Mouse (Mus musculus) hindbrain, embryonic 12.5 days (tissue): ENCODE measurements around the gene Cdk20. TPM values are rescaled to one million over a fixed set of nuclear protein-coding genes. Genes with fewer than 3 reads are reported as not detected.
A peak's percentile ranks its signal among the peaks of the same experiment; 100 is the strongest.
"Not testable (repeated sequence)": the region's sequence is repeated elsewhere in the genome, so short reads cannot be mapped to it uniquely, and the experiment has no call there.

Experiments
- ATAC-seq: fragments of 200-750 bp; cut with Nextera tagmentation; 2 replicates; pipeline ENCODE4 v1.8.0; 2017; ENCODE audit warnings: moderate TSS enrichment; ENCODE audit not compliant: low FRiP score
- H3K27ac ChIP-seq: fragments of 300-500 bp; sonication (generic); 2 replicates; pipeline ENCODE4 v1.5.1; 2016; ENCODE audit warnings: mild to moderate bottlenecking
- H3K27me3 ChIP-seq: fragments of 300-500 bp; sonication (generic); 2 replicates; pipeline ENCODE4 v1.6.1; 2016; ENCODE audit warnings: mild to moderate bottlenecking
- H3K36me3 ChIP-seq: fragments of 300-500 bp; sonication (generic); 2 replicates; pipeline ENCODE4 v1.6.1; 2016; ENCODE audit warnings: mild to moderate bottlenecking
- H3K4me1 ChIP-seq: fragments of 300-500 bp; sonication (generic); 2 replicates; pipeline ENCODE4 v1.6.1; 2016
- H3K4me2 ChIP-seq: fragments of 300-500 bp; sonication (generic); replicated peaks from 2 replicates; pipeline ENCODE4 v1.6.1; 2016; ENCODE audit warnings: mild to moderate bottlenecking
- H3K4me3 ChIP-seq: fragments of 300-500 bp; sonication (generic); 2 replicates; pipeline ENCODE4 v1.5.1; 2016; ENCODE audit warnings: mild to moderate bottlenecking
- H3K9ac ChIP-seq: fragments of 300-500 bp; sonication (generic); 2 replicates; pipeline ENCODE4 v1.6.1; 2016; ENCODE audit warnings: mild to moderate bottlenecking, moderate library complexity
- H3K9me3 ChIP-seq: fragments of 300-500 bp; sonication (generic); replicated peaks from 2 replicates; pipeline ENCODE4 v1.6.1; 2016; ENCODE audit warnings: mild to moderate bottlenecking
- WGBS: fragments of 180-500 bp; shearing (Covaris S2); methylation state at CpG from one replicate; pipeline ENCODE4 v1.1.7; 2016; 5-methylcytosine and 5-hydroxymethylcytosine counted together
- polyA plus RNA-seq: library from polyadenylated mRNA; unstranded; fragments of >200 nt; fragmentation: Nextera tagmentation; extraction: Ambion mirVana; gene quantifications from 2 replicates; pipeline ENCODE4 v1.2.1, GENCODE M21; 2016

The Cdk20 gene
- polyA plus RNA-seq, 1 experiment from 2014 or later = 12.7 TPM

- H3K4me3 ChIP-seq = no peak overlapping the region
- H3K9ac ChIP-seq = no peak overlapping the region
- no peaks in the 10 kb centered on the region for H3K9me3 ChIP-seq
- no peak overlapping the region for H3K27ac ChIP-seq
- H3K27me3 ChIP-seq = no peaks in the 10 kb centered on the region
- H3K4me2 ChIP-seq = no peak overlapping the region
- H3K4me1 ChIP-seq = peaks cover 9% of the 10 kb centered on the region
- no peak for ATAC-seq
- 17% methylated on average over 1 of the region's 1 CpGs for WGBS
- no peaks in the 10 kb centered on the region for H3K36me3 ChIP-seq
Observed at GRCm38 (mm10) chr13:64429328-64429727, 2.8 kb upstream of the Cdk20 start.

DNA sequence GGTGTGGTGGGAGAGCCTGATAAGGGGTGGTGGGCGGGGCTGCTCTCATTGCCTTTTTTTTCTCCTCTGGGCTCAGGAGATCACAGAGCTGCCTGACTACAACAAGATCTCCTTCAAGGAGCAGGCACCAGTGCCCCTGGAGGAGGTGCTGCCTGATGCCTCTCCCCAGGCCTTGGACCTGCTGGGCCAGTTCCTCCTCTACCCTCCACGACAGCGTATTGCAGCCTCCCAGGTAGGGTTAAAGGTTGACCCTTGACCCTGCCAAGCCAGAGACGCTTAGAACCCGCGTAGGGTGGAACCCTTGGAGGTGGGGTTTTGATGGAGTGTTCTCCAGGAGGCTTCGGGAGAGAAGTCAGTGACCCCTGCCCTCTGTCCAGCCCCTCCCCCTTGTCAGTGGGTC is 5.7 kb downstream of the Cdk20 start:
- H3K9me3 ChIP-seq = no peaks in the 10 kb centered on the region
- H3K27me3 ChIP-seq = no peaks in the 10 kb centered on the region
- WGBS = 73% methylated on average over 7 of the region's 7 CpGs
- H3K36me3 ChIP-seq = no peaks in the 10 kb centered on the region
- H3K4me2 ChIP-seq = no peak overlapping the region
- no peak overlapping the region for H3K9ac ChIP-seq
- no peak for ATAC-seq
- H3K4me1 ChIP-seq = peaks cover 6% of the 10 kb centered on the region; the same call in 1 of the 2 replicates
- H3K27ac ChIP-seq = no peak overlapping the region
- no peak overlapping the region for H3K4me3 ChIP-seq

DNA sequence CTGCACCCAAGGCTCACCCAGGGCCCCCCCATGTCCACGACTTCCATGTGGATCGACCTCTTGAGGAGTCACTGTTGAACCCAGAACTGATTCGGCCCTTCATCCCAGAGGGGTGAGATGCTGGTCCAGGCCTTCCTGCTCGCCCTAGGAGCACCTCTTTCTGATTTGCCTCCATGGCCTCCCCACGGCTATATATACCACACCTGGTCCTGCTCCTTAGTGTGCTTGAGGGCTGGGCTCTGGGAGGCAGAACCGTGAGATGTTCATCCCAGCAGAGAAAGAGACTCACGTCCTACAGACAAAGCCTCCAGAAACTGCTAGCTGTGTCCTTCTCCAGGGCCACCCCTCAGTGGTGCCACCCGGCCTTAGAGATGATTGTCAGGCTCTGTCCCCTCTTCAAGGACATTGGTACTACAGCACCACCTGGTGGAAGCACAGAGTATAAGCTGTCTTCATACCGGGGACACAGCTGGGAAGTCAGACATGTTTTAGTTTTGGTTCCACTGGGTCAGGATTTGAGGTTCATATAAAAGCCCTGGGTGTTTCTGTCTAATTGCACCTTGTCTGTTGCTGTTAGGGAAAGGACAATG is 6.8 kb downstream of the Cdk20 start:
- H3K4me2 ChIP-seq = no peak overlapping the region
- H3K4me1 ChIP-seq = no peaks in the 10 kb centered on the region
- no peak overlapping the region for H3K27ac ChIP-seq
- H3K36me3 ChIP-seq = no peaks in the 10 kb centered on the region
- no peaks in the 10 kb centered on the region for H3K27me3 ChIP-seq
- H3K9me3 ChIP-seq = no peaks in the 10 kb centered on the region
- WGBS = 53% methylated on average over 9 of the region's 9 CpGs
- H3K9ac ChIP-seq = no peak overlapping the region
- ATAC-seq = peak; percentile 41
- H3K4me3 ChIP-seq = no peak overlapping the region

DNA sequence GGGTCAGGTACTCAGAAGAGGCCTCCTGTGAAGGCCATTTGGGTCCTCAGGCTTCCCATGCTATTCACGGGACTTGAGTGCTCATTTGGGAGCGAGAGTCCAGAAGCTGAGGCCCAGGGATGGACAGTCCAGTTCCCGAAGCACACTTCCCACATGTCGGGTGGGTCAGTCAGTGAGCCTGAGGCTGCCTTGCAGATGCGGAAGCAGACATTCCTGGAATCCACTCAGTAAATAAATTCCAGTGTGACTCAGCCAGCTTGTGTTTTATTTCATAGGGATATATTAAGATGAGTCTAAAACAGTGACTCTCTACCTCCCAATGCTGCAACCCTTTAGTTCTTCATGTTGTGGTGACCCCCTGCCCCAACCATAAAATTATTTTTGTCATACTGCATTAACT is 7.4 kb downstream of the Cdk20 start:
- H3K9ac ChIP-seq = no peak overlapping the region
- no peaks in the 10 kb centered on the region for H3K4me1 ChIP-seq
- no peak overlapping the region for H3K4me2 ChIP-seq
- H3K9me3 ChIP-seq = no peaks in the 10 kb centered on the region
- no peaks in the 10 kb centered on the region for H3K36me3 ChIP-seq
- no peak overlapping the region for H3K4me3 ChIP-seq
- no peak; the same call in 1 of the 2 replicates for ATAC-seq
- no peak overlapping the region for H3K27ac ChIP-seq
- no peaks in the 10 kb centered on the region for H3K27me3 ChIP-seq
- WGBS = 78% methylated on average over 5 of the region's 5 CpGs

DNA sequence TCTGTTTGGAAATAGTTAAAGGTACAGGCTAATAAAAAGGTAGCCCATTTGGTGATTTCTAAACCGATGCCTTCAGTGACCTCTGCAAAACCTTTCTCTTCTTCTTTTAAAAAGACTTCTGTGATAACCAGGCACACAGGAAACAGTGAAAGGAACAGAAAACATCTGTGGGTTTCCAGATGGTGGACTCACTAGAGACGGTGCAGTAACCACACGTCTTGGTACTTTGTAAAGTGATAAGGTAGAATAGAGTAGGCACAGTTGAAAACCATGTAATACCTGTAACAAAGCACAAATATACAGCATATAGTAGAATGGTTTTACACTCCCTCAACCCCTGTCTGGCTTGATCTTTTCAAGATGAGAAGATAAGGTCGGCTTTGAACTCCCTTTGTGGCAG is 8.5 kb downstream of the Cdk20 start:
- H3K9me3 ChIP-seq = no peaks in the 10 kb centered on the region
- 84% methylated on average over 4 of the region's 4 CpGs for WGBS
- ATAC-seq = no peak
- no peak overlapping the region for H3K9ac ChIP-seq
- H3K27me3 ChIP-seq = no peaks in the 10 kb centered on the region
- no peaks in the 10 kb centered on the region for H3K36me3 ChIP-seq
- no peaks in the 10 kb centered on the region for H3K4me1 ChIP-seq
- H3K4me3 ChIP-seq = no peak overlapping the region
- no peak overlapping the region for H3K27ac ChIP-seq
- no peak overlapping the region for H3K4me2 ChIP-seq

GRCm38 (mm10) chr13:64443263-64443894 is 11.3 kb downstream of the Cdk20 start:
- H3K4me1 ChIP-seq = no peaks in the 10 kb centered on the region
- WGBS = 63% methylated on average over 4 of the region's 4 CpGs
- H3K9ac ChIP-seq = no peak overlapping the region
- H3K36me3 ChIP-seq = no peaks in the 10 kb centered on the region
- no peak overlapping the region for H3K4me2 ChIP-seq
- no peaks in the 10 kb centered on the region for H3K9me3 ChIP-seq
- no peak overlapping the region for H3K27ac ChIP-seq
- ATAC-seq = peak; percentile 39; the same call in 1 of the 2 replicates
- no peak overlapping the region for H3K4me3 ChIP-seq
- H3K27me3 ChIP-seq = no peaks in the 10 kb centered on the region

GRCm38 (mm10) chr13:64445254-64445920 is 13.3 kb downstream of the Cdk20 start:
- Histone ChIP-seq H3K27me3 (no peaks in the 10 kb centered on the region), H3K4me3 (no peak overlapping the region), H3K4me2 (no peak overlapping the region), H3K9ac (no peak overlapping the region), H3K4me1 (no peaks in the 10 kb centered on the region), H3K9me3 (no peaks in the 10 kb centered on the region), H3K36me3 (no peaks in the 10 kb centered on the region), H3K27ac (no peak overlapping the region)
- WGBS = 81% methylated on average over 9 of the region's 9 CpGs
- ATAC-seq = no peak

DNA sequence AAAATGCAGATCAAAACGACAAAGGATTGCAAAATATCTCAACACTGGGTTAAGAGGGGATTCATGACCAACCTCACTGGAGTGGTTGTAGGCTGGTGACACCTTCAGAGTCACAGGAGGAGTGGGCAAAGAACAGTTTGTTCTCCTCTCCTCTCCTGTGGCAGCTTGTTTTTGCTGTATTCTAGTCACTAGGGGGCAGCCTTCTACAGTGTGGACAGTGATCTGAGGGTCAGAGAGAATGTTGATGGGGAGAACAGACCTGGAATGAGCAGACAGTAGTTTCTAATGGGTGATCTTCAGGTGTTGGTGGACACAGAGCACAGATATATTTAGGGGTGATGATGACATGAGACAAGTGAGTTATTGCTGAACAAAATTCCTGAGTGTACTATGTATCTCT is 15.8 kb downstream of the Cdk20 start:
- Histone ChIP-seq H3K4me2 (no peak overlapping the region), H3K27ac (no peak overlapping the region), H3K9me3 (no peaks in the 10 kb centered on the region), H3K36me3 (no peaks in the 10 kb centered on the region), H3K9ac (no peak overlapping the region), H3K4me3 (no peak overlapping the region), H3K4me1 (no peaks in the 10 kb centered on the region), H3K27me3 (no peaks in the 10 kb centered on the region)
- 4% methylated on average over 1 of the region's 1 CpGs for WGBS
- ATAC-seq = no peak

DNA sequence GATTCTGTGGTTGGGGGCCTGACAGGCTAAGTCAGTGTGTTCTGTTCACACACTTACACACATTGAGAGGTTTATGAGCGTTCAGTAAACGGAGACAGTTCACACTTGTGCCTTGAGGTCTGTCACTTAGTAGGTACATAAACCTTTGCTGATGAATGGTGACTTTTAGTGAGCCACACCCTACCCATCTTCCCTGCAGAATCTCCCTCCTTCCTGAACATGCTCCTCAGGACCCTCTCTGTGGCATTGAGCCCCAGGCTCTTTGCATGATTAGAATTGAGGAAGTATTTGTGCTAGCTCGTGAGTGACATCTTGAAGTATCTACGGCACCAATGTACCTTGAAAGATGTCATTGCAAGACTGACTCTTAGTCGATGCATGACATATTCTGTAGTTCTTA is 16.6 kb downstream of the Cdk20 start:
- no peaks in the 10 kb centered on the region for H3K36me3 ChIP-seq
- no peaks in the 10 kb centered on the region for H3K4me1 ChIP-seq
- H3K4me2 ChIP-seq = no peak overlapping the region
- no peak for ATAC-seq
- no peaks in the 10 kb centered on the region for H3K27me3 ChIP-seq
- 83% methylated on average over 5 of the region's 5 CpGs for WGBS
- no peak overlapping the region for H3K9ac ChIP-seq
- no peak overlapping the region for H3K27ac ChIP-seq
- H3K4me3 ChIP-seq = no peak overlapping the region
- H3K9me3 ChIP-seq = no peaks in the 10 kb centered on the region

GRCm38 (mm10) chr13:64450001-64450794 is 18.1 kb downstream of the Cdk20 start:
- Histone ChIP-seq H3K36me3 (no peaks in the 10 kb centered on the region), H3K9me3 (no peaks in the 10 kb centered on the region), H3K4me1 (no peaks in the 10 kb centered on the region), H3K9ac (no peak overlapping the region), H3K27me3 (no peaks in the 10 kb centered on the region), H3K4me2 (no peak overlapping the region), H3K4me3 (no peak overlapping the region), H3K27ac (no peak overlapping the region)
- 84% methylated on average over 7 of the region's 7 CpGs for WGBS
- ATAC-seq = no peak

GRCm38 (mm10) chr13:64457225-64457978 is 25.3 kb downstream of the Cdk20 start:
- H3K36me3 ChIP-seq, H3K27ac ChIP-seq, H3K4me2 ChIP-seq, ATAC-seq, H3K4me1 ChIP-seq, H3K27me3 ChIP-seq, H3K9ac ChIP-seq, H3K4me3 ChIP-seq, H3K9me3 ChIP-seq: not testable (repeated sequence)
- 92% methylated on average over 19 of the region's 19 CpGs for WGBS

DNA sequence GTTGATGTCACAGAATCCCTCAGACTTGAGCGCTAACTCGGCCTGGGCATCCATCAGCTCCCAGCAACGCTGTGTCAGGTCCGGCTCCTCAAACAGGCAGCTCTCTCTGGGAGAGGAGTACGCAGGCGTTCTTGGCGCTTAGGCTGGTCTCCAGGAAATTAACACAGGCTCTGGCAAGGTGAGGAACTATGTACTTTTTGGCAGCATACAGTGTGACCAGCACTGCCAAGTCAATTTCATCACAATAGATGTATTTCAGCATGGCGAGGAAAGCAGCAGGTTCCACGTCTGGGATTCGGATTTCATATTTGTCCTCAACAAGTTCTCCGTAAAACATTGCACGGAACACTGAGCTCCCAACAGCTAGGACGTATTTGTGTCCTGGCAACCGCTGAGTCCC is 26.1 kb downstream of the Cdk20 start:
- no peak overlapping the region for H3K4me3 ChIP-seq
- no peaks in the 10 kb centered on the region for H3K4me1 ChIP-seq
- no peak overlapping the region for H3K27ac ChIP-seq
- WGBS = 90% methylated on average over 14 of the region's 14 CpGs
- no peaks in the 10 kb centered on the region for H3K36me3 ChIP-seq
- H3K9ac ChIP-seq = no peak overlapping the region
- no peak for ATAC-seq
- H3K4me2 ChIP-seq = no peak overlapping the region
- H3K9me3 ChIP-seq = peaks cover 3% of the 10 kb centered on the region; the same call in 1 of the 2 replicates
- H3K27me3 ChIP-seq = no peaks in the 10 kb centered on the region
